Mouse (Mus musculus): Measurements from ENCODE around the gene Ropn1.
"Not testable (repeated sequence)": the region's sequence is repeated elsewhere in the genome, so short reads cannot be mapped to it uniquely, and the experiment has no call there.

Gene Ropn1

GRCm38 (mm10) chr16:34691156-34691555, 41.4 kb downstream of the Ropn1 start:
- peak in 1 of 2 experiments; percentile 9 for DNase-seq

GRCm38 (mm10) chr16:34694477-34694876, 44.8 kb downstream of the Ropn1 start:
- no peak for DNase-seq

DNA sequence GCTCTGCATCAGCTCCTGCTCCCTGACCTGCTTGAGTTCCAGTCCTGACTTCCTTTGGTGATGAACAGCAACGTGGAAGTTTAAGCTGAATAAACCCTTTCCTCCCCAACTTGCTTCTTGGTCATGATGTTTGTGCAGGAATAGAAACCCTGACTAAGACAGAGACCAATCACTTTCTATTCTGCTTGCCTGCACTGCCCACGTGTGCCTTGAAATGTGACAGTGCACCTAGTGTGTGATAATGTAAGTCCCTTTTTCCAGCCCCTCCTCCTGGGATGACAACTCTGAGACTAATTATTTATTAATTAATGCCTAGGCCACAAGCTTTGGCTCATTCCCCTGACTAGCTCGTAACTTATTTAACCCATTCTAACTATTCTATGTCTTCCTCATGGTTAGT, 49.0 kb downstream of the Ropn1 start:
- DNase-seq, result not testable (repeated sequence)

GRCm38 (mm10) chr16:34700165-34700827, 50.6 kb downstream of the Ropn1 start:
- DNase-seq, result peak; percentile 65 to 75

DNA sequence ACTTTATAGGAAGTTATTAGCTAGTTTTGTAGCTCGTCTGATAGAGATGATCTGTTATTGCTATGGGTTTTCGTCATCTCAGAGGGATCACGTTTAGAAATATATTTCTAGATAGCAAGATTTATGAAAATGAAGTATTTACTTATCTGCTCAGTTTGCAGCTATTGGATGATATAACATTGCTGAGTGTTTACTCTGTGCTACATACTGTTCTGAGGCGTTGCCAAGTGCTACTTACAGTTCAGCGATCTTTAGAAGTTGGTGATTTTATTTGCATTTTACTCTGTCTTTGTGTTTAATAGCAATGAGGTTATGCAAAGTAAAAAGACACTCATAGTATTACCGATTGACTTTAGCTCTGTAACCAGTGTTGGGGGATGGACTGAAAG, 51.1 kb downstream of the Ropn1 start:
- DNase-seq, result no peak

- DNase-seq, result no peak
These were observed 56.3 kb downstream of the Ropn1 start for GRCm38 (mm10) chr16:34706019-34706418.

DNA sequence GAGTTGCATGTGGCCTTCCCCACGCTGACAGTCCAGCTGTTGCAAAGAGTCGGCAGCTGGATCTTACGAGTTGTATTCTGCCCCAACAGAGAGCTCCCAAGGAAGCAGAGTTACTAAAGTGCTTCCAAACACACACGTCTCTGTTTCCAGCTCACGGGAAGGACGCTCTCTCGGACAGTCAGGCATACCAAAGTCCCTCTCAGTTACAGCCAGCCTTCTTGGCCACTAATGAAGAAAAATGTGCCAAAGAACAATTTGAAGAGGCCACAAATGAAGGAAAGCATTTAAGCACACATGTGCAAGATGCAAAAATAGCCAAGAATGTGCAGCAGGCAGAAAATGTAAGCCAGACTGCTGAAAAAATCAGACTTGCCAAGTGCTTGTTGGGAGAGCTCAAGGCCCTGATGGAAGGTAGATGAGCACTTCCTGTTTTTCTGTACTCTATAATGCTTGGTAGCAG, 56.8 kb downstream of the Ropn1 start:
- DNase-seq, result no peak

GRCm38 (mm10) chr16:34711481-34711880, 61.8 kb downstream of the Ropn1 start:
- DNase-seq, result no peak

GRCm38 (mm10) chr16:34725156-34725555, 75.4 kb downstream of the Ropn1 start:
- no peak for DNase-seq
